Mouse (Mus musculus): Measurements from ENCODE around the gene Olfr1008. TPM values are rescaled to one million over a fixed set of nuclear protein-coding genes. Genes with fewer than 3 reads are reported as not detected.
"Not testable (repeated sequence)": the region's sequence is repeated elsewhere in the genome, so short reads cannot be mapped to it uniquely, and the experiment has no call there.

Gene Olfr1008
- polyA plus RNA-seq (2015; fragmentation: Nextera tagmentation; extraction: Ambion mirVana) = not detected in 2 replicates

GRCm38 (mm10) chr2:85689131-85689530 lies at the start of gene Olfr1008:
TSS of gene Olfr1008 (plus strand) at chr2:85689431.
- Histone ChIP-seq H3K36me3 (ENCODE audit: control insufficient read depth, insufficient read depth, low read length) (no peaks in the 10 kb centered on the region), H3K4me1 (ENCODE audit: control insufficient read depth, insufficient read depth, low read length) (no peaks in the 10 kb centered on the region), H3K4me3 (ENCODE audit: low read length) (no peak within 1 kb of the TSS), H3K27me3 (replicated peaks; ENCODE audit: control insufficient read depth, insufficient read depth, low read length) (no peaks in the 10 kb centered on the region), H3K9ac (ENCODE audit: low read depth, low read length) (no peak within 1 kb of the TSS), H3K4me2 (ENCODE audit: low read depth, low read length) (no peak within 1 kb of the TSS), H3K9me3 (ENCODE audit: control insufficient read depth, low read length) (no peaks in the 10 kb centered on the region), H3K27ac (ENCODE audit: low read length) (no peak within 1 kb of the TSS)
- no peak for ATAC-seq

- H3K4me2 ChIP-seq (ENCODE audit: low read depth, low read length) = no peak within 1 kb of the TSS
- H3K36me3 ChIP-seq (ENCODE audit: control insufficient read depth, insufficient read depth, low read length) = no peaks in the 10 kb centered on the region
- no peak within 1 kb of the TSS for H3K27ac ChIP-seq (ENCODE audit: low read length)
- WGBS = 85% methylated on average over 1 of the region's 1 CpGs
- no peaks in the 10 kb centered on the region for H3K9me3 ChIP-seq (ENCODE audit: control insufficient read depth, low read length)
- H3K4me1 ChIP-seq (ENCODE audit: control insufficient read depth, insufficient read depth, low read length) = no peaks in the 10 kb centered on the region
- no peak within 1 kb of the TSS for H3K9ac ChIP-seq (ENCODE audit: low read depth, low read length)
- ATAC-seq = no peak
- no peak within 1 kb of the TSS for H3K4me3 ChIP-seq (ENCODE audit: low read length)
- H3K27me3 ChIP-seq (replicated peaks; ENCODE audit: control insufficient read depth, insufficient read depth, low read length) = no peaks in the 10 kb centered on the region
Observed at GRCm38 (mm10) chr2:85650604-85651003, 38.6 kb upstream of the Olfr1008 start, which contains the start of gene Olfr1002. TSS of gene Olfr1002 (minus strand) at chr2:85650704.

GRCm38 (mm10) chr2:85664355-85664754 lies 24.9 kb upstream of the Olfr1008 start, which contains the start of gene Olfr154:
TSS of gene Olfr154 (minus strand) at chr2:85664455.
- H3K4me3 ChIP-seq (ENCODE audit: low read length); H3K27me3 ChIP-seq (replicated peaks; ENCODE audit: control insufficient read depth, insufficient read depth, low read length); H3K36me3 ChIP-seq (ENCODE audit: control insufficient read depth, insufficient read depth, low read length); ATAC-seq; H3K4me1 ChIP-seq (ENCODE audit: control insufficient read depth, insufficient read depth, low read length); H3K9me3 ChIP-seq (ENCODE audit: control insufficient read depth, low read length); H3K27ac ChIP-seq (ENCODE audit: low read length); H3K4me2 ChIP-seq (ENCODE audit: low read depth, low read length); H3K9ac ChIP-seq (ENCODE audit: low read depth, low read length): not testable (repeated sequence)

- Histone ChIP-seq H3K4me3 (ENCODE audit: low read length) (no peak within 1 kb of the TSS), H3K9me3 (ENCODE audit: control insufficient read depth, low read length) (no peaks in the 10 kb centered on the region), H3K4me2 (ENCODE audit: low read depth, low read length) (no peak within 1 kb of the TSS), H3K4me1 (ENCODE audit: control insufficient read depth, insufficient read depth, low read length) (no peaks in the 10 kb centered on the region), H3K27ac (ENCODE audit: low read length) (no peak within 1 kb of the TSS), H3K27me3 (replicated peaks; ENCODE audit: control insufficient read depth, insufficient read depth, low read length) (no peaks in the 10 kb centered on the region), H3K9ac (ENCODE audit: low read depth, low read length) (no peak within 1 kb of the TSS), H3K36me3 (ENCODE audit: control insufficient read depth, insufficient read depth, low read length) (no peaks in the 10 kb centered on the region)
- no peak for ATAC-seq
Observed at GRCm38 (mm10) chr2:85678667-85679066, 10.6 kb upstream of the Olfr1008 start, which contains the start of gene Olfr1006. TSS of gene Olfr1006 (minus strand) at chr2:85678767.

DNA sequence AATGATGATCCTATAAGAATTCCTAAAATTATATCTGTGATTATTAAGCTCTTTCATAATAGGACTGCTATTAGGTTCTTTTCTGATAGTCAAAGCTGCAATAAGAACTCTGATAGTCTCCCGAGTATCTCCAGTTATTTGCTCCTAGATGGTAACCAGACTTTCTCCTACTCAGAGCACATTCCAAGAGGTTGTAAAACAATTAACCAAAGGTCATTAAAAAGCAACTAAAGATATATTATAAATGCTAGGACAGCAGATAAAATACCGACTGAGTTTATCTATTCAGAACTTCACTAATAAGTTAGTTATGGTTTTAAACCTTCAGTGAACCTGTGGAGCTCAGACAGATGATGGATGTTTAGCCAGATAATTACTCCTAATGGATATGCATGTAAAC lies 21.4 kb downstream of the Olfr1008 start:
- not testable (repeated sequence) for H3K4me2 ChIP-seq (ENCODE audit: low read depth, low read length); H3K4me3 ChIP-seq (ENCODE audit: low read length); H3K9me3 ChIP-seq (ENCODE audit: control insufficient read depth, low read length); H3K27ac ChIP-seq (ENCODE audit: low read length); H3K4me1 ChIP-seq (ENCODE audit: control insufficient read depth, insufficient read depth, low read length); H3K36me3 ChIP-seq (ENCODE audit: control insufficient read depth, insufficient read depth, low read length); H3K9ac ChIP-seq (ENCODE audit: low read depth, low read length); H3K27me3 ChIP-seq (replicated peaks; ENCODE audit: control insufficient read depth, insufficient read depth, low read length)
- WGBS = 11% methylated on average over 2 of the region's 2 CpGs
- peak; percentile 79 for ATAC-seq

DNA sequence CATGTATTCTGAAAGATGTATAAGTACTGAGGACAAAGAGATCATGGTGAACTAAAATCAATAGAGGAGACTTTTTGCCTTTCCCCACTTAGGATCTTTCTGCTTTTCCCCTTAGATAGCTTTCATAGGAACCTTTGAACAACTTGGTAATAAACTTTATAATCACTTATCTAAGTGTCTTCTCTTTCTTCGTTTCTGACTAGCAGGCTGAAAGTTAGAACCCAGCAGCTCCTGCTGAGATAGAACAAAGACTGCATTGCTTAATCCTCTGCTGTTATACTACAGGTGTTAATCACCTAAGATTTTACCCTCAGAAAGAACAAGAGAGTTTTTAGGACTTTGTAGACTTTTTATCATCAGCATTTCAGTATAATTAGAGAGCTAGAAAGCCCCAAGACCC lies 21.9 kb downstream of the Olfr1008 start:
- Histone ChIP-seq H3K4me3 (ENCODE audit: low read length) (no peak overlapping the region), H3K36me3 (ENCODE audit: control insufficient read depth, insufficient read depth, low read length) (no peaks in the 10 kb centered on the region), H3K4me1 (ENCODE audit: control insufficient read depth, insufficient read depth, low read length) (no peaks in the 10 kb centered on the region), H3K27me3 (replicated peaks; ENCODE audit: control insufficient read depth, insufficient read depth, low read length) (no peaks in the 10 kb centered on the region), H3K9me3 (ENCODE audit: control insufficient read depth, low read length) (no peaks in the 10 kb centered on the region), H3K9ac (ENCODE audit: low read depth, low read length) (no peak overlapping the region), H3K4me2 (ENCODE audit: low read depth, low read length) (no peak overlapping the region), H3K27ac (ENCODE audit: low read length) (no peak overlapping the region)
- 19% methylated on average over 1 of the region's 1 CpGs for WGBS
- ATAC-seq = peak; percentile 75

- Histone ChIP-seq H3K9ac (ENCODE audit: low read depth, low read length) (no peak within 1 kb of the TSS), H3K36me3 (ENCODE audit: control insufficient read depth, insufficient read depth, low read length) (no peaks in the 10 kb centered on the region), H3K9me3 (ENCODE audit: control insufficient read depth, low read length) (no peaks in the 10 kb centered on the region), H3K4me1 (ENCODE audit: control insufficient read depth, insufficient read depth, low read length) (no peaks in the 10 kb centered on the region), H3K4me2 (ENCODE audit: low read depth, low read length) (no peak within 1 kb of the TSS), H3K4me3 (ENCODE audit: low read length) (no peak within 1 kb of the TSS), H3K27me3 (replicated peaks; ENCODE audit: control insufficient read depth, insufficient read depth, low read length) (no peaks in the 10 kb centered on the region), H3K27ac (ENCODE audit: low read length) (no peak within 1 kb of the TSS)
- ATAC-seq = no peak
- 79% methylated on average over 1 of the region's 1 CpGs for WGBS
Observed at GRCm38 (mm10) chr2:85715119-85715518, 25.9 kb downstream of the Olfr1008 start, which contains the start of gene Olfr1009. TSS of gene Olfr1009 (plus strand) at chr2:85715419.

GRCm38 (mm10) chr2:85725793-85726192 lies 36.6 kb downstream of the Olfr1008 start:
- no peak for ATAC-seq
- no peak overlapping the region for H3K4me2 ChIP-seq (ENCODE audit: low read depth, low read length)

More at GRCm38 (mm10) chr2:85725793-85726192, 36.6 kb downstream of the Olfr1008 start:
- WGBS = 14% methylated on average over 3 of the region's 3 CpGs
- no peak overlapping the region for H3K9ac ChIP-seq (ENCODE audit: low read depth, low read length)
- no peaks in the 10 kb centered on the region for H3K9me3 ChIP-seq (ENCODE audit: control insufficient read depth, low read length)
- H3K4me3 ChIP-seq (ENCODE audit: low read length) = no peak overlapping the region
- no peak overlapping the region for H3K27ac ChIP-seq (ENCODE audit: low read length)
- H3K4me1 ChIP-seq (ENCODE audit: control insufficient read depth, insufficient read depth, low read length) = no peaks in the 10 kb centered on the region
- no peaks in the 10 kb centered on the region for H3K27me3 ChIP-seq (replicated peaks; ENCODE audit: control insufficient read depth, insufficient read depth, low read length)
- H3K36me3 ChIP-seq (ENCODE audit: control insufficient read depth, insufficient read depth, low read length) = no peaks in the 10 kb centered on the region

Data from intestine, embryonic 16.5 days (tissue).